Mouse (Mus musculus) liver, postnatal 0 days (tissue): ENCODE data around the gene Rhpn2. TPM values are rescaled to one million over a fixed set of nuclear protein-coding genes. Genes with fewer than 3 reads are reported as not detected.

Experiments
- ATAC-seq: fragments of 200-750 bp; cut with Nextera tagmentation; 2 replicates; pipeline ENCODE4 v1.8.0; 2017; ENCODE audit warnings: mild to moderate bottlenecking, moderate library complexity
- DNase-seq: peaks from one replicate; pipeline ENCODE4 v3.0.0-alpha.2; 2016
- H3K27ac ChIP-seq: fragments of 300-500 bp; sonication (generic); 2 replicates; pipeline ENCODE4 v1.5.1; 2014; ENCODE audit warnings: antibody characterized with exemption, moderate library complexity, mild to moderate bottlenecking, low read depth
- H3K27me3 ChIP-seq: fragments of 300-500 bp; sonication (generic); 2 replicates; pipeline ENCODE4 v1.6.1; 2014; ENCODE audit warnings: low read length, control low read depth, mixed read lengths; ENCODE audit not compliant: insufficient read depth
- H3K36me3 ChIP-seq: fragments of 300-500 bp; sonication (generic); replicated peaks from 2 replicates; pipeline ENCODE4 v1.6.1; 2014; ENCODE audit warnings: mild to moderate bottlenecking, control low read depth, low read length, moderate library complexity, mixed read lengths; ENCODE audit not compliant: insufficient read depth
- H3K4me1 ChIP-seq: fragments of 300-500 bp; sonication (generic); 2 replicates; pipeline ENCODE4 v1.6.1; 2014; ENCODE audit warnings: antibody characterized with exemption, mild to moderate bottlenecking, control low read depth; ENCODE audit not compliant: insufficient read depth
- H3K4me2 ChIP-seq: fragments of 300-500 bp; sonication (generic); 2 replicates; pipeline ENCODE4 v1.6.1; 2014; ENCODE audit warnings: low read depth, mild to moderate bottlenecking, low read length, moderate library complexity, mixed read lengths
- H3K4me3 ChIP-seq: fragments of 300-500 bp; sonication (generic); 2 replicates; pipeline ENCODE4 v1.5.1; 2014; ENCODE audit warnings: low read depth, low read length
- H3K9ac ChIP-seq: fragments of 300-500 bp; sonication (generic); replicated peaks from 2 replicates; pipeline ENCODE4 v1.6.1; 2014; ENCODE audit warnings: mild to moderate bottlenecking, moderate library complexity
- H3K9me3 ChIP-seq: fragments of 300-500 bp; sonication (generic); 2 replicates; pipeline ENCODE4 v1.6.1; 2016; ENCODE audit warnings: mild to moderate bottlenecking, control low read depth, low read length, mixed read lengths
- CTCF ChIP-seq: sonication (generic); IDR thresholded peaks from 2 replicates; pipeline ENCODE4 v1.5.1; 2016; ENCODE audit warnings: antibody characterized with exemption, low read depth
- EP300 ChIP-seq: IDR thresholded peaks from 2 replicates; pipeline ENCODE4 v1.6.1; 2016; ENCODE audit warnings: antibody characterized with exemption, low read depth, mild to moderate bottlenecking
- WGBS: fragments of 180-500 bp; shearing (Covaris S2); extraction: QIAGEN DNeasy Blood & Tissue Kit; methylation state at CpG from one replicate; pipeline ENCODE4 v1.1.7; 2014; ENCODE audit not compliant: insufficient replicate concordance; 5-methylcytosine and 5-hydroxymethylcytosine counted together
- polyA plus RNA-seq: library from polyadenylated mRNA; unstranded; fragments of >200 nt; fragmentation: Nextera tagmentation; extraction: Ambion mirVana; gene quantifications from 2 replicates; pipeline ENCODE4 v1.2.1, GENCODE M21; 2015

Rhpn2 gene
- polyA plus RNA-seq, 1 experiment from 2014 or later, result 8.1 TPM

GRCm38 (mm10) chr7:35381861-35382260 lies 47.9 kb downstream of the Rhpn2 start:
- ATAC-seq (no peak), DNase-seq (no peak)
- Histone ChIP-seq H3K9ac (no peak overlapping the region), H3K4me3 (no peak overlapping the region), H3K9me3 (no peaks in the 10 kb centered on the region), H3K36me3 (peaks cover 3% of the 10 kb centered on the region; the same call in 1 of the 2 replicates), H3K4me2 (no peak overlapping the region), H3K4me1 (no peaks in the 10 kb centered on the region), H3K27me3 (no peaks in the 10 kb centered on the region), H3K27ac (no peak overlapping the region)
- TF ChIP-seq EP300 (no peak), CTCF (no peak)
- WGBS, result 78% methylated on average over 11 of the region's 16 CpGs

GRCm38 (mm10) chr7:35382706-35383353 lies 48.9 kb downstream of the Rhpn2 start:
- ATAC-seq, result no peak

GRCm38 (mm10) chr7:35386525-35386952 lies 52.6 kb downstream of the Rhpn2 start:
- 59% methylated on average over 6 of the region's 6 CpGs for WGBS
- Histone ChIP-seq H3K27me3 (no peaks in the 10 kb centered on the region), H3K36me3 (peaks cover 3% of the 10 kb centered on the region), H3K27ac (no peak overlapping the region), H3K9ac (no peak overlapping the region), H3K4me1 (no peaks in the 10 kb centered on the region), H3K9me3 (no peaks in the 10 kb centered on the region), H3K4me2 (no peak overlapping the region), H3K4me3 (no peak overlapping the region)
- TF ChIP-seq EP300 (no peak), CTCF (peak; percentile 63)
- peak; percentile 85 for ATAC-seq
- DNase-seq, result peak; percentile 42

More at GRCm38 (mm10) chr7:35382706-35383353, 48.9 kb downstream of the Rhpn2 start:
- no peak for DNase-seq
- no peaks in the 10 kb centered on the region for H3K27me3 ChIP-seq
- no peak overlapping the region for H3K4me2 ChIP-seq
- no peak overlapping the region for H3K27ac ChIP-seq
- H3K9me3 ChIP-seq, result no peaks in the 10 kb centered on the region
- H3K36me3 ChIP-seq, result peaks cover 3% of the 10 kb centered on the region
- WGBS, result 46% methylated on average over 2 of the region's 2 CpGs
- no peaks in the 10 kb centered on the region for H3K4me1 ChIP-seq
- TF ChIP-seq CTCF, result no peak
- no peak for TF ChIP-seq EP300
- H3K4me3 ChIP-seq, result no peak overlapping the region
- no peak overlapping the region for H3K9ac ChIP-seq

- WGBS, result 72% methylated on average over 6 of the region's 6 CpGs
- no peak overlapping the region for H3K4me3 ChIP-seq
Measured at GRCm38 (mm10) chr7:35388694-35389093, 54.7 kb downstream of the Rhpn2 start.

GRCm38 (mm10) chr7:35392935-35393334 lies 59.0 kb downstream of the Rhpn2 start:
- no peak for TF ChIP-seq EP300
- peak; percentile 56 for TF ChIP-seq CTCF
- DNase-seq, result no peak
- Histone ChIP-seq H3K9me3 (no peaks in the 10 kb centered on the region), H3K9ac (no peak overlapping the region), H3K27ac (peak overlapping the region; percentile 53; the same call in 1 of the 2 replicates), H3K27me3 (no peaks in the 10 kb centered on the region), H3K36me3 (peaks cover 20% of the 10 kb centered on the region), H3K4me1 (peaks cover 17% of the 10 kb centered on the region), H3K4me2 (no peak overlapping the region), H3K4me3 (no peak overlapping the region)
- 65% methylated on average over 5 of the region's 5 CpGs for WGBS
- no peak for ATAC-seq

More at GRCm38 (mm10) chr7:35388694-35389093, 54.7 kb downstream of the Rhpn2 start:
- Histone ChIP-seq H3K27ac (no peak overlapping the region), H3K4me1 (no peaks in the 10 kb centered on the region), H3K9me3 (no peaks in the 10 kb centered on the region), H3K9ac (no peak overlapping the region), H3K4me2 (no peak overlapping the region), H3K27me3 (no peaks in the 10 kb centered on the region), H3K36me3 (peaks cover 11% of the 10 kb centered on the region)
- no peak for TF ChIP-seq EP300
- no peak for TF ChIP-seq CTCF
- ATAC-seq, result no peak
- DNase-seq, result no peak

- Histone ChIP-seq H3K27ac (peak overlapping the region; percentile 65), H3K9me3 (no peaks in the 10 kb centered on the region), H3K4me2 (peak overlapping the region; percentile 83), H3K36me3 (peaks cover 35% of the 10 kb centered on the region), H3K27me3 (no peaks in the 10 kb centered on the region), H3K9ac (peak overlapping the region; percentile 79), H3K4me3 (peak overlapping the region; percentile 89), H3K4me1 (peaks cover 17% of the 10 kb centered on the region)
- ATAC-seq (0 out of 2 replicates have a peak, but pooled peaks have one; percentile 4), DNase-seq (peak; percentile 34)
- TF ChIP-seq EP300, result no peak
- 0 out of 2 replicates have a peak, but pooled peaks have one; percentile 5 for TF ChIP-seq CTCF
- 4% methylated on average over 17 of the region's 17 CpGs for WGBS
Measured at GRCm38 (mm10) chr7:35395734-35396456, 61.9 kb downstream of the Rhpn2 start.
